Mouse (Mus musculus) lung, postnatal 0 days (tissue): ENCODE results near the gene Tpst1. TPM values are rescaled to one million over a fixed set of nuclear protein-coding genes. Genes with fewer than 3 reads are reported as not detected.

ENCODE experiments used
- ATAC-seq: fragments of 200-750 bp; cut with Nextera tagmentation; 2 replicates; pipeline ENCODE4 v1.8.0; 2017; ENCODE audit warnings: moderate library complexity
- DNase-seq: peaks from one replicate; pipeline ENCODE4 v3.0.0-alpha.2; 2016; ENCODE audit warnings: low spot score
- H3K27ac ChIP-seq: fragments of 300-500 bp; sonication (generic); 2 replicates; pipeline ENCODE4 v1.5.1; 2014; ENCODE audit warnings: antibody characterized with exemption, mild to moderate bottlenecking, low read length, mixed read lengths
- H3K27me3 ChIP-seq: fragments of 300-500 bp; sonication (generic); replicated peaks from 2 replicates; pipeline ENCODE4 v1.6.1; 2014; ENCODE audit warnings: low read length, mixed read lengths; ENCODE audit not compliant: insufficient read depth
- H3K36me3 ChIP-seq: fragments of 300-500 bp; sonication (generic); 2 replicates; pipeline ENCODE4 v1.6.1; 2014; ENCODE audit warnings: low read length, mixed read lengths; ENCODE audit not compliant: insufficient read depth
- H3K4me1 ChIP-seq: fragments of 300-500 bp; sonication (generic); 2 replicates; pipeline ENCODE4 v1.6.1; 2014; ENCODE audit warnings: antibody characterized with exemption, low read depth, low read length, mixed read lengths; ENCODE audit not compliant: insufficient read depth
- H3K4me2 ChIP-seq: fragments of 300-500 bp; sonication (generic); replicated peaks from 2 replicates; pipeline ENCODE4 v1.6.1; 2014; ENCODE audit warnings: low read depth, mild to moderate bottlenecking, low read length, moderate library complexity, mixed read lengths
- H3K4me3 ChIP-seq: fragments of 300-500 bp; sonication (generic); 2 replicates; pipeline ENCODE4 v1.5.1; 2014; ENCODE audit warnings: low read depth, low read length
- H3K9ac ChIP-seq: fragments of 300-500 bp; sonication (generic); replicated peaks from 2 replicates; pipeline ENCODE4 v1.6.1; 2014; ENCODE audit warnings: low read depth, mild to moderate bottlenecking
- H3K9me3 ChIP-seq: fragments of 300-500 bp; sonication (generic); 2 replicates; pipeline ENCODE4 v1.6.1; 2016; ENCODE audit warnings: low read length, mixed read lengths
- CTCF ChIP-seq: IDR thresholded peaks from 2 replicates; pipeline ENCODE4 v1.5.1; 2016; ENCODE audit warnings: antibody characterized with exemption, mild to moderate bottlenecking
- EP300 ChIP-seq: IDR thresholded peaks from 2 replicates; pipeline ENCODE4 v1.6.1; 2016; ENCODE audit warnings: antibody characterized with exemption, mild to moderate bottlenecking, control low read depth
- WGBS: fragments of 180-500 bp; shearing (Covaris S2); extraction: QIAGEN DNeasy Blood & Tissue Kit; methylation state at CpG from one replicate; pipeline ENCODE4 v1.1.7; 2014; 5-methylcytosine and 5-hydroxymethylcytosine counted together
- polyA plus RNA-seq: library from polyadenylated mRNA; unstranded; fragments of >200 nt; fragmentation: Nextera tagmentation; extraction: Ambion mirVana; gene quantifications from 2 replicates; pipeline ENCODE4 v1.2.1, GENCODE M21; 2015

The Tpst1 gene
- 31.5 and 36.9 TPM in 2 replicates for polyA plus RNA-seq

GRCm38 (mm10) chr5:130073026-130073425 lies at the start of gene Tpst1:
Gene Tpst1, plus strand, starts transcription at chr5:130073326.
- TF ChIP-seq EP300 (no peak), CTCF (no peak)

GRCm38 (mm10) chr5:130023767-130024539 lies 49.2 kb upstream of the Tpst1 start:
- ATAC-seq (peak; percentile 96), DNase-seq (peak; percentile 97)
- Histone ChIP-seq H3K4me1 (no peaks in the 10 kb centered on the region), H3K4me3 (peak overlapping the region; percentile 64), H3K9me3 (no peaks in the 10 kb centered on the region), H3K27me3 (no peaks in the 10 kb centered on the region), H3K27ac (peak overlapping the region; percentile 84), H3K36me3 (no peaks in the 10 kb centered on the region), H3K4me2 (peak overlapping the region; percentile 92), H3K9ac (peak overlapping the region; percentile 54; the same call in 1 of the 2 replicates)
- 0% methylated on average over 32 of the region's 32 CpGs for WGBS
- TF ChIP-seq CTCF, result peak; percentile 88
- TF ChIP-seq EP300, result no peak

More at GRCm38 (mm10) chr5:130073026-130073425, at the start of gene Tpst1:
- Histone ChIP-seq H3K9ac (no peak within 1 kb of the TSS), H3K4me1 (no peaks in the 10 kb centered on the region), H3K27ac (no peak within 1 kb of the TSS), H3K36me3 (no peaks in the 10 kb centered on the region), H3K4me2 (no peak within 1 kb of the TSS), H3K9me3 (no peaks in the 10 kb centered on the region), H3K27me3 (no peaks in the 10 kb centered on the region), H3K4me3 (no peak within 1 kb of the TSS)
- ATAC-seq (no peak), DNase-seq (no peak)
- WGBS, result 74% methylated on average over 6 of the region's 6 CpGs

- H3K4me2 ChIP-seq, result no peak overlapping the region
- H3K4me1 ChIP-seq, result no peaks in the 10 kb centered on the region
- H3K36me3 ChIP-seq, result no peaks in the 10 kb centered on the region
- no peak overlapping the region for H3K27ac ChIP-seq
- ATAC-seq, result no peak
- no peak for TF ChIP-seq EP300
- TF ChIP-seq CTCF, result no peak
- H3K9ac ChIP-seq, result no peak overlapping the region
- H3K27me3 ChIP-seq, result no peaks in the 10 kb centered on the region
- no peak for DNase-seq
- H3K4me3 ChIP-seq, result no peak overlapping the region
- H3K9me3 ChIP-seq, result no peaks in the 10 kb centered on the region
- WGBS, result 66% methylated on average over 5 of the region's 5 CpGs
These were observed 46.0 kb upstream of the Tpst1 start for GRCm38 (mm10) chr5:130027134-130027533.

GRCm38 (mm10) chr5:130027696-130028095 lies 45.4 kb upstream of the Tpst1 start:
- 68% methylated on average over 7 of the region's 7 CpGs for WGBS

GRCm38 (mm10) chr5:130029142-130029897 lies 43.8 kb upstream of the Tpst1 start, which contains the start of the genes Asl and Crcp:
Gene Asl, minus strand, starts transcription at chr5:130029247.
Gene Crcp, plus strand, starts transcription at chr5:130029290.
- H3K9me3 ChIP-seq, result no peaks in the 10 kb centered on the region
- H3K4me2 ChIP-seq, result peak within 1 kb of the TSS; percentile 68
- WGBS, result 1% methylated on average over 50 of the region's 51 CpGs
- H3K27ac ChIP-seq, result peak within 1 kb of the TSS; percentile 85
- ATAC-seq (peak; percentile 86), DNase-seq (peak; percentile 87)
- TF ChIP-seq EP300 (no peak), CTCF (0 out of 2 replicates have a peak, but pooled peaks have one; percentile 1)
- H3K4me1 ChIP-seq, result no peaks in the 10 kb centered on the region
- no peaks in the 10 kb centered on the region for H3K27me3 ChIP-seq
- no peaks in the 10 kb centered on the region for H3K36me3 ChIP-seq
- H3K4me3 ChIP-seq, result peak within 1 kb of the TSS; percentile 72
- H3K9ac ChIP-seq, result peak within 1 kb of the TSS; percentile 73

More at GRCm38 (mm10) chr5:130027696-130028095, 45.4 kb upstream of the Tpst1 start:
- no peaks in the 10 kb centered on the region for H3K9me3 ChIP-seq
- no peak overlapping the region for H3K4me2 ChIP-seq
- no peaks in the 10 kb centered on the region for H3K27me3 ChIP-seq
- DNase-seq (no peak), ATAC-seq (no peak)
- H3K4me3 ChIP-seq, result no peak overlapping the region
- H3K4me1 ChIP-seq, result no peaks in the 10 kb centered on the region
- no peak overlapping the region for H3K27ac ChIP-seq
- H3K9ac ChIP-seq, result no peak overlapping the region
- TF ChIP-seq EP300, result no peak
- TF ChIP-seq CTCF, result no peak
- H3K36me3 ChIP-seq, result no peaks in the 10 kb centered on the region
